Mouse (Mus musculus) G1E (cell line): ENCODE data around the gene Il2ra.

Experiments used
- CTCF ChIP-seq: IDR thresholded peaks from 2 replicates; pipeline ENCODE4 v1.5.1; 2012; ENCODE audit warnings: low read depth, low read length, inconsistent platforms, mixed read lengths
- GATA1 ChIP-seq: IDR thresholded peaks from 2 replicates; pipeline ENCODE4 v1.6.1; 2012; ENCODE audit warnings: borderline replicate concordance, low read length, inconsistent platforms, mixed read lengths
- POLR2AphosphoS5 ChIP-seq: IDR thresholded peaks from 2 replicates; pipeline ENCODE4 v1.6.1; 2012; ENCODE audit warnings: low read depth, low read length, inconsistent platforms; ENCODE audit not compliant: insufficient replicate concordance

- TF ChIP-seq CTCF (no peak), POLR2AphosphoS5 (no peak), GATA1 (no peak)
Observed at GRCm38 (mm10) chr2:11727574-11727973, 85.0 kb downstream of the Il2ra start.
